Mouse (Mus musculus) forebrain, embryonic 11.5 days (tissue): ENCODE results near the gene Micu2. TPM values are rescaled to one million over a fixed set of nuclear protein-coding genes. Genes with fewer than 3 reads are reported as not detected.

Source experiments
- ATAC-seq: fragments of 200-750 bp; cut with Nextera tagmentation; replicated peaks from 2 replicates; pipeline ENCODE4 v1.8.0; 2017; ENCODE audit warnings: moderate TSS enrichment; ENCODE audit not compliant: low FRiP score
- DNase-seq: peaks from one replicate; pipeline ENCODE4 v3.0.0-alpha.2; 2017; ENCODE audit warnings: low spot score
- H3K27ac ChIP-seq: fragments of 300-500 bp; sonication (generic); 2 replicates; pipeline ENCODE4 v1.5.1; 2014; ENCODE audit warnings: low read depth, low read length
- H3K27me3 ChIP-seq: fragments of 300-500 bp; sonication (generic); 2 replicates; pipeline ENCODE4 v1.6.1; 2014; ENCODE audit warnings: mild to moderate bottlenecking, low read length, mixed read lengths; ENCODE audit not compliant: control insufficient read depth, insufficient read depth
- H3K36me3 ChIP-seq: fragments of 300-500 bp; sonication (generic); 2 replicates; pipeline ENCODE4 v1.6.1; 2014; ENCODE audit warnings: mild to moderate bottlenecking, low read length, moderate library complexity, mixed read lengths; ENCODE audit not compliant: control insufficient read depth, insufficient read depth
- H3K4me1 ChIP-seq: fragments of 300-500 bp; sonication (generic); replicated peaks from 2 replicates; pipeline ENCODE4 v1.6.1; 2014; ENCODE audit warnings: low read length, mixed read lengths; ENCODE audit not compliant: control insufficient read depth, insufficient read depth
- H3K4me2 ChIP-seq: fragments of 300-500 bp; sonication (generic); 2 replicates; pipeline ENCODE4 v1.6.1; 2014; ENCODE audit warnings: low read depth, mild to moderate bottlenecking, low read length, moderate library complexity, mixed read lengths; ENCODE audit not compliant: severe bottlenecking
- H3K4me3 ChIP-seq: fragments of 300-500 bp; sonication (generic); 2 replicates; pipeline ENCODE4 v1.5.1; 2014; ENCODE audit warnings: low read depth, low read length
- H3K9ac ChIP-seq: fragments of 300-500 bp; sonication (generic); 2 replicates; pipeline ENCODE4 v1.6.1; 2014; ENCODE audit warnings: low read length
- H3K9me3 ChIP-seq: fragments of 300-500 bp; sonication (generic); 2 replicates; pipeline ENCODE4 v1.6.1; 2016; ENCODE audit warnings: low read length, mixed read lengths; ENCODE audit not compliant: control insufficient read depth
- WGBS: fragments of 180-500 bp; shearing (Covaris S2); extraction: QIAGEN DNeasy Blood & Tissue Kit; methylation state at CpG from one replicate; pipeline ENCODE4 v1.1.7; 2014; 5-methylcytosine and 5-hydroxymethylcytosine counted together
- polyA plus RNA-seq: library from polyadenylated mRNA; unstranded; fragments of >200 nt; fragmentation: Nextera tagmentation; extraction: Ambion mirVana; gene quantifications from 2 replicates; pipeline ENCODE4 v1.2.1, GENCODE M21; 2014

Micu2 gene
- polyA plus RNA-seq, 1 experiment from 2014 or later = 52.7 TPM

GRCm38 (mm10) chr14:57997431-57997830, 1.6 kb downstream of the Micu2 start:
- WGBS = 78% methylated on average over 1 of the region's 1 CpGs
- peaks cover 2% of the 10 kb centered on the region; the same call in 1 of the 2 replicates for H3K4me1 ChIP-seq

GRCm38 (mm10) chr14:57996210-57996609, 2.9 kb downstream of the Micu2 start:
- Histone ChIP-seq H3K36me3 (no peaks in the 10 kb centered on the region), H3K27me3 (no peaks in the 10 kb centered on the region), H3K4me1 (peaks cover 2% of the 10 kb centered on the region; the same call in 1 of the 2 replicates), H3K4me2 (no peak overlapping the region), H3K4me3 (no peak overlapping the region), H3K9ac (no peak overlapping the region), H3K27ac (no peak overlapping the region), H3K9me3 (no peaks in the 10 kb centered on the region)
- no peak for DNase-seq
- ATAC-seq = no peak
- WGBS = 93% methylated on average over 3 of the region's 3 CpGs

More at GRCm38 (mm10) chr14:57997431-57997830, 1.6 kb downstream of the Micu2 start:
- no peak overlapping the region for H3K4me2 ChIP-seq
- no peak overlapping the region for H3K4me3 ChIP-seq
- H3K27ac ChIP-seq = no peak overlapping the region
- no peaks in the 10 kb centered on the region for H3K36me3 ChIP-seq
- ATAC-seq (no peak), DNase-seq (no peak)
- no peaks in the 10 kb centered on the region for H3K27me3 ChIP-seq
- no peak overlapping the region for H3K9ac ChIP-seq
- H3K9me3 ChIP-seq = no peaks in the 10 kb centered on the region

GRCm38 (mm10) chr14:57991761-57992160, 7.3 kb downstream of the Micu2 start:
- no peak overlapping the region for H3K9ac ChIP-seq
- no peaks in the 10 kb centered on the region for H3K36me3 ChIP-seq
- no peaks in the 10 kb centered on the region for H3K27me3 ChIP-seq
- ATAC-seq (no peak), DNase-seq (no peak)
- H3K4me1 ChIP-seq = no peaks in the 10 kb centered on the region
- no peak overlapping the region for H3K4me2 ChIP-seq
- peaks cover 4% of the 10 kb centered on the region; the same call in 1 of the 2 replicates for H3K9me3 ChIP-seq
- H3K27ac ChIP-seq = no peak overlapping the region
- no peak overlapping the region for H3K4me3 ChIP-seq

- no peaks in the 10 kb centered on the region for H3K36me3 ChIP-seq
- peaks cover 4% of the 10 kb centered on the region; the same call in 1 of the 2 replicates for H3K9me3 ChIP-seq
- ATAC-seq (no peak), DNase-seq (no peak)
- no peak overlapping the region for H3K4me3 ChIP-seq
- no peaks in the 10 kb centered on the region for H3K4me1 ChIP-seq
- no peak overlapping the region for H3K27ac ChIP-seq
- no peak overlapping the region for H3K4me2 ChIP-seq
- H3K27me3 ChIP-seq = no peaks in the 10 kb centered on the region
- H3K9ac ChIP-seq = no peak overlapping the region
- WGBS = 95% methylated on average over 2 of the region's 2 CpGs
These were observed 9.9 kb downstream of the Micu2 start for GRCm38 (mm10) chr14:57989162-57989561.

GRCm38 (mm10) chr14:57985780-57986179, 13.3 kb downstream of the Micu2 start:
- peaks cover 4% of the 10 kb centered on the region; the same call in 1 of the 2 replicates for H3K9me3 ChIP-seq
- ATAC-seq = no peak
- H3K4me3 ChIP-seq = no peak overlapping the region

GRCm38 (mm10) chr14:57982450-57982849, 16.6 kb downstream of the Micu2 start:
- H3K36me3 ChIP-seq = no peaks in the 10 kb centered on the region
- H3K9me3 ChIP-seq = no peaks in the 10 kb centered on the region
- H3K4me3 ChIP-seq = no peak overlapping the region
- WGBS = 9% methylated on average over 7 of the region's 7 CpGs
- peaks cover 5% of the 10 kb centered on the region for H3K4me1 ChIP-seq
- H3K9ac ChIP-seq = no peak overlapping the region
- H3K27me3 ChIP-seq = no peaks in the 10 kb centered on the region
- no peak overlapping the region for H3K27ac ChIP-seq
- peak overlapping the region; percentile 25; the same call in 1 of the 2 replicates for H3K4me2 ChIP-seq
- DNase-seq (no peak), ATAC-seq (no peak)

More at GRCm38 (mm10) chr14:57985780-57986179, 13.3 kb downstream of the Micu2 start:
- H3K4me1 ChIP-seq = peaks cover 5% of the 10 kb centered on the region
- no peak overlapping the region for H3K9ac ChIP-seq
- 87% methylated on average over 2 of the region's 2 CpGs for WGBS
- H3K4me2 ChIP-seq = no peak overlapping the region
- H3K36me3 ChIP-seq = no peaks in the 10 kb centered on the region
- H3K27ac ChIP-seq = no peak overlapping the region
- no peak for DNase-seq
- no peaks in the 10 kb centered on the region for H3K27me3 ChIP-seq

- 23% methylated on average over 14 of the region's 14 CpGs for WGBS
- Histone ChIP-seq H3K4me3 (no peak overlapping the region), H3K9ac (peak overlapping the region; percentile 25; the same call in 1 of the 2 replicates), H3K4me1 (peaks cover 5% of the 10 kb centered on the region), H3K9me3 (no peaks in the 10 kb centered on the region), H3K27ac (no peak overlapping the region), H3K4me2 (peak overlapping the region; percentile 25; the same call in 1 of the 2 replicates), H3K27me3 (no peaks in the 10 kb centered on the region), H3K36me3 (no peaks in the 10 kb centered on the region)
- ATAC-seq = peak; percentile 49; the same call in 1 of the 2 replicates
- peak; percentile 57 for DNase-seq
These were observed 17.2 kb downstream of the Micu2 start for GRCm38 (mm10) chr14:57981720-57982418.

GRCm38 (mm10) chr14:57980776-57981175, 18.3 kb downstream of the Micu2 start:
- ATAC-seq = no peak
- no peaks in the 10 kb centered on the region for H3K27me3 ChIP-seq
- no peaks in the 10 kb centered on the region for H3K9me3 ChIP-seq
- no peak overlapping the region for H3K27ac ChIP-seq
- H3K4me2 ChIP-seq = no peak overlapping the region
- no peak overlapping the region for H3K4me3 ChIP-seq
- no peaks in the 10 kb centered on the region for H3K36me3 ChIP-seq
- peaks cover 5% of the 10 kb centered on the region for H3K4me1 ChIP-seq
- WGBS = 86% methylated on average over 8 of the region's 8 CpGs
- no peak overlapping the region for H3K9ac ChIP-seq
- DNase-seq = no peak

GRCm38 (mm10) chr14:57980179-57980578, 18.9 kb downstream of the Micu2 start:
- DNase-seq (no peak), ATAC-seq (no peak)
- Histone ChIP-seq H3K27me3 (no peaks in the 10 kb centered on the region), H3K36me3 (no peaks in the 10 kb centered on the region), H3K9me3 (no peaks in the 10 kb centered on the region), H3K27ac (no peak overlapping the region), H3K4me2 (no peak overlapping the region), H3K9ac (no peak overlapping the region), H3K4me3 (no peak overlapping the region), H3K4me1 (peaks cover 5% of the 10 kb centered on the region)
- WGBS = 47% methylated on average over 3 of the region's 3 CpGs
